Mouse (Mus musculus): Measurements from ENCODE around the gene Phxr2. TPM values are rescaled to one million over a fixed set of nuclear protein-coding genes. Genes with fewer than 3 reads are reported as not detected.
"Not testable (repeated sequence)": the region's sequence is repeated elsewhere in the genome, so short reads cannot be mapped to it uniquely, and the experiment has no call there.

Gene Phxr2
- not detected for total RNA-seq (2021)
- long read RNA-seq, experiment 1 = 0 reads
- long read RNA-seq, experiment 2 = 0 reads

GRCm38 (mm10) chr10:99126225-99126624 lies at the start of gene Phxr2:
Gene Phxr2 (minus strand): TSS chr10:99126325.
- DNase-seq = no peak

- no peak for DNase-seq
These were observed 46.9 kb upstream of the Phxr2 start for GRCm38 (mm10) chr10:99172906-99173507.

- DNase-seq = peak; percentile 60
These were observed 45.9 kb upstream of the Phxr2 start for GRCm38 (mm10) chr10:99171961-99172497.

GRCm38 (mm10) chr10:99169765-99170129 lies 43.6 kb upstream of the Phxr2 start:
- peak; percentile 32 for DNase-seq

- peak; percentile 26 for DNase-seq
These were observed 43.0 kb upstream of the Phxr2 start for GRCm38 (mm10) chr10:99168840-99169764.

GRCm38 (mm10) chr10:99168404-99168803 lies 42.3 kb upstream of the Phxr2 start:
- DNase-seq = no peak

- no peak for DNase-seq
These were observed 40.3 kb upstream of the Phxr2 start for GRCm38 (mm10) chr10:99166392-99166791.

- no peak for DNase-seq
These were observed 39.7 kb upstream of the Phxr2 start for GRCm38 (mm10) chr10:99165751-99166282.

- no peak for DNase-seq
These were observed 38.8 kb upstream of the Phxr2 start for GRCm38 (mm10) chr10:99164871-99165477.

- no peak for DNase-seq
These were observed 36.9 kb upstream of the Phxr2 start for GRCm38 (mm10) chr10:99163002-99163401.

GRCm38 (mm10) chr10:99161987-99162582 lies 36.0 kb upstream of the Phxr2 start:
- no peak for DNase-seq

- not testable (repeated sequence) for DNase-seq
These were observed 31.6 kb upstream of the Phxr2 start for GRCm38 (mm10) chr10:99157697-99158096.

- no peak for DNase-seq
These were observed 30.7 kb upstream of the Phxr2 start for GRCm38 (mm10) chr10:99156808-99157207.

- DNase-seq = no peak
These were observed 28.5 kb upstream of the Phxr2 start for GRCm38 (mm10) chr10:99154635-99155034.

GRCm38 (mm10) chr10:99152063-99152462 lies 25.9 kb upstream of the Phxr2 start:
- DNase-seq = no peak

GRCm38 (mm10) chr10:99151580-99151979 lies 25.5 kb upstream of the Phxr2 start:
- no peak for DNase-seq

- no peak for DNase-seq
These were observed 23.9 kb upstream of the Phxr2 start for GRCm38 (mm10) chr10:99150016-99150415.

GRCm38 (mm10) chr10:99146596-99146995 lies 20.5 kb upstream of the Phxr2 start:
- no peak for DNase-seq

GRCm38 (mm10) chr10:99145611-99146010 lies 19.5 kb upstream of the Phxr2 start:
- DNase-seq = no peak

- DNase-seq = no peak
These were observed 10.2 kb upstream of the Phxr2 start for GRCm38 (mm10) chr10:99136337-99136736.

- no peak for DNase-seq
These were observed 7.3 kb upstream of the Phxr2 start for GRCm38 (mm10) chr10:99133321-99133875.
